Mouse (Mus musculus) heart, adult 9 months (tissue): Measurements from ENCODE around the gene Gpc6.

ENCODE experiments used
- DNase-seq, 2 experiments: peaks; one replicate each; pipeline ENCODE4 v3.0.0; 2022; ENCODE audit warnings: low spot score in 2 of 2

Gene Gpc6

GRCm38 (mm10) chr14:117993845-117994244 is 1068.7 kb downstream of the Gpc6 start:
- DNase-seq = no peak

GRCm38 (mm10) chr14:118004434-118004833 is 1079.3 kb downstream of the Gpc6 start:
- DNase-seq = no peak

GRCm38 (mm10) chr14:118005697-118006096 is 1080.6 kb downstream of the Gpc6 start:
- DNase-seq = peak; percentile 23 to 43

GRCm38 (mm10) chr14:118009541-118009940 is 1084.4 kb downstream of the Gpc6 start:
- DNase-seq = no peak

GRCm38 (mm10) chr14:118013237-118013636 is 1088.1 kb downstream of the Gpc6 start:
- no peak for DNase-seq

- no peak for DNase-seq
Measured at GRCm38 (mm10) chr14:118019314-118019713, 1094.2 kb downstream of the Gpc6 start.

- DNase-seq = no peak
Measured at GRCm38 (mm10) chr14:118021867-118022543, 1096.9 kb downstream of the Gpc6 start.
